Mouse (Mus musculus) testis, adult 2 months (tissue): ENCODE measurements around the gene Naga.

Source experiments
- CTCF ChIP-seq: fragments of 200-500 bp; IDR thresholded peaks from 2 replicates; pipeline ENCODE4 v1.5.1; 2012; ENCODE audit warnings: low read depth, mild to moderate bottlenecking, inconsistent platforms, low read length, moderate library complexity; ENCODE audit not compliant: control insufficient read depth, insufficient read depth, insufficient replicate concordance
- POLR2A ChIP-seq: fragments of 200-500 bp; IDR thresholded peaks from 2 replicates; pipeline ENCODE4 v1.6.1; 2012; ENCODE audit warnings: low read depth, mild to moderate bottlenecking, inconsistent platforms, low read length, moderate library complexity; ENCODE audit not compliant: control insufficient read depth

GRCm38 (mm10) chr15:82343368-82344287 lies 4.9 kb upstream of the Naga start:
- TF ChIP-seq POLR2A (no peak), CTCF (no peak)
